Mouse (Mus musculus): ENCODE measurements around the gene Ldhal6b. TPM values are rescaled to one million over a fixed set of nuclear protein-coding genes. Genes with fewer than 3 reads are reported as not detected.

The Ldhal6b gene
- total and polyA plus RNA-seq, 2 experiments from 2014 or later, result not detected

- Histone ChIP-seq H3K4me2 (ENCODE audit: low read depth, low read length) (no peak overlapping the region), H3K27ac (ENCODE audit: low read depth) (no peak overlapping the region), H3K9ac (replicated peaks; ENCODE audit: low read depth, low read length) (no peak overlapping the region), H3K36me3 (replicated peaks; ENCODE audit: control insufficient read depth, insufficient read depth, low read length) (no peaks in the 10 kb centered on the region), H3K4me1 (ENCODE audit: control insufficient read depth, insufficient read depth) (no peaks in the 10 kb centered on the region), H3K9me3 (replicated peaks; ENCODE audit: control insufficient read depth, low read length) (no peaks in the 10 kb centered on the region), H3K4me3 (ENCODE audit: low read depth, low read length) (no peak overlapping the region), H3K27me3 (ENCODE audit: control insufficient read depth, insufficient read depth, low read length) (no peaks in the 10 kb centered on the region)
- TF ChIP-seq EP300 (IDR thresholded peaks at IDR 0.05; ENCODE audit: low read depth) (no peak), CTCF (IDR thresholded peaks at IDR 0.05; ENCODE audit: low read depth) (no peak)
- no peak for ATAC-seq (ENCODE audit: insufficient read depth, low read depth)
- DNase-seq (ENCODE audit: low spot score), result no peak
- WGBS, result 29% methylated on average over 7 of the region's 7 CpGs
Observed at GRCm38 (mm10) chr17:5377930-5378310, 40.6 kb downstream of the Ldhal6b start.

GRCm38 (mm10) chr17:5377151-5377929 lies 41.2 kb downstream of the Ldhal6b start:
- TF ChIP-seq CTCF (IDR thresholded peaks at IDR 0.05; ENCODE audit: low read depth), result no peak
- TF ChIP-seq EP300 (IDR thresholded peaks at IDR 0.05; ENCODE audit: low read depth), result no peak
- no peak for ATAC-seq (ENCODE audit: insufficient read depth, low read depth)
- Histone ChIP-seq H3K4me2 (ENCODE audit: low read depth, low read length) (no peak overlapping the region), H3K9me3 (replicated peaks; ENCODE audit: control insufficient read depth, low read length) (no peaks in the 10 kb centered on the region), H3K9ac (replicated peaks; ENCODE audit: low read depth, low read length) (no peak overlapping the region), H3K4me1 (ENCODE audit: control insufficient read depth, insufficient read depth) (no peaks in the 10 kb centered on the region), H3K27me3 (ENCODE audit: control insufficient read depth, insufficient read depth, low read length) (no peaks in the 10 kb centered on the region), H3K36me3 (replicated peaks; ENCODE audit: control insufficient read depth, insufficient read depth, low read length) (no peaks in the 10 kb centered on the region), H3K27ac (ENCODE audit: low read depth) (no peak overlapping the region), H3K4me3 (ENCODE audit: low read depth, low read length) (no peak overlapping the region)
- 39% methylated on average over 11 of the region's 11 CpGs for WGBS
- no peak for DNase-seq (ENCODE audit: low spot score)

- 70% methylated on average over 8 of the region's 8 CpGs for WGBS
- TF ChIP-seq CTCF (IDR thresholded peaks at IDR 0.05; ENCODE audit: low read depth) (no peak), EP300 (IDR thresholded peaks at IDR 0.05; ENCODE audit: low read depth) (no peak)
- H3K36me3 ChIP-seq (replicated peaks; ENCODE audit: control insufficient read depth, insufficient read depth, low read length), result no peaks in the 10 kb centered on the region
- H3K27ac ChIP-seq (ENCODE audit: low read depth), result no peak overlapping the region
- DNase-seq (ENCODE audit: low spot score) (no peak), ATAC-seq (ENCODE audit: insufficient read depth, low read depth) (no peak)
- no peak overlapping the region for H3K4me2 ChIP-seq (ENCODE audit: low read depth, low read length)
- no peak overlapping the region for H3K9ac ChIP-seq (replicated peaks; ENCODE audit: low read depth, low read length)
- peaks cover 16% of the 10 kb centered on the region for H3K4me1 ChIP-seq (ENCODE audit: control insufficient read depth, insufficient read depth)
- no peaks in the 10 kb centered on the region for H3K9me3 ChIP-seq (replicated peaks; ENCODE audit: control insufficient read depth, low read length)
- no peaks in the 10 kb centered on the region for H3K27me3 ChIP-seq (ENCODE audit: control insufficient read depth, insufficient read depth, low read length)
- H3K4me3 ChIP-seq (ENCODE audit: low read depth, low read length), result no peak overlapping the region
Observed at GRCm38 (mm10) chr17:5372951-5373350, 45.6 kb downstream of the Ldhal6b start.

GRCm38 (mm10) chr17:5371521-5371920 lies 47.0 kb downstream of the Ldhal6b start:
- Histone ChIP-seq H3K9ac (replicated peaks; ENCODE audit: low read depth, low read length) (no peak overlapping the region), H3K4me1 (ENCODE audit: control insufficient read depth, insufficient read depth) (peaks cover 16% of the 10 kb centered on the region), H3K4me2 (ENCODE audit: low read depth, low read length) (no peak overlapping the region), H3K36me3 (replicated peaks; ENCODE audit: control insufficient read depth, insufficient read depth, low read length) (no peaks in the 10 kb centered on the region), H3K9me3 (replicated peaks; ENCODE audit: control insufficient read depth, low read length) (no peaks in the 10 kb centered on the region), H3K4me3 (ENCODE audit: low read depth, low read length) (no peak overlapping the region), H3K27me3 (ENCODE audit: control insufficient read depth, insufficient read depth, low read length) (no peaks in the 10 kb centered on the region), H3K27ac (ENCODE audit: low read depth) (0 out of 2 replicates have a peak overlapping the region, but pooled peaks have one; percentile 30)
- TF ChIP-seq CTCF (IDR thresholded peaks at IDR 0.05; ENCODE audit: low read depth) (no peak), EP300 (IDR thresholded peaks at IDR 0.05; ENCODE audit: low read depth) (no peak)
- peak; percentile 29 for DNase-seq (ENCODE audit: low spot score)
- WGBS, result 14% methylated on average over 7 of the region's 7 CpGs
- peak; percentile 63; the same call in 1 of the 2 replicates for ATAC-seq (ENCODE audit: insufficient read depth, low read depth)

- ATAC-seq (ENCODE audit: insufficient read depth, low read depth) (peak; percentile 55; the same call in 1 of the 2 replicates), DNase-seq (ENCODE audit: low spot score) (no peak)
- Histone ChIP-seq H3K27ac (ENCODE audit: low read depth) (no peak overlapping the region), H3K4me2 (ENCODE audit: low read depth, low read length) (no peak overlapping the region), H3K4me1 (ENCODE audit: control insufficient read depth, insufficient read depth) (peaks cover 16% of the 10 kb centered on the region), H3K36me3 (replicated peaks; ENCODE audit: control insufficient read depth, insufficient read depth, low read length) (no peaks in the 10 kb centered on the region), H3K9ac (replicated peaks; ENCODE audit: low read depth, low read length) (no peak overlapping the region), H3K9me3 (replicated peaks; ENCODE audit: control insufficient read depth, low read length) (no peaks in the 10 kb centered on the region), H3K27me3 (ENCODE audit: control insufficient read depth, insufficient read depth, low read length) (no peaks in the 10 kb centered on the region), H3K4me3 (ENCODE audit: low read depth, low read length) (no peak overlapping the region)
- TF ChIP-seq EP300 (IDR thresholded peaks at IDR 0.05; ENCODE audit: low read depth) (no peak), CTCF (IDR thresholded peaks at IDR 0.05; ENCODE audit: low read depth) (no peak)
- 19% methylated on average over 4 of the region's 4 CpGs for WGBS
Observed at GRCm38 (mm10) chr17:5371032-5371431, 47.5 kb downstream of the Ldhal6b start.

Small RNAs within 50 kb of the gene (microRNA-seq; reads per million reads assigned to microRNA genes)
- not detected for gene Gm22475

Other genes with a start within 250 kb of the Ldhal6b start
- 81.7 and 106 TPM in 2 replicates for gene Tmem242, start 21.5 kb upstream of the Ldhal6b start, total RNA-seq (2014; rRNA removed; ENCODE audit: low replicate concordance)
- gene Tmem242, start 21.5 kb upstream of the Ldhal6b start, polyA plus RNA-seq (2015; fragmentation: Nextera tagmentation; extraction: Ambion mirVana), result 150 and 160 TPM in 2 replicates
- gene Zdhhc14, start 73.8 kb upstream of the Ldhal6b start, total RNA-seq (2014; rRNA removed; ENCODE audit: low replicate concordance), result 4.3 and 5.2 TPM in 2 replicates
- gene Zdhhc14, start 73.8 kb upstream of the Ldhal6b start, polyA plus RNA-seq (2015; fragmentation: Nextera tagmentation; extraction: Ambion mirVana), result 0.74 and 0.93 TPM in 2 replicates

Data from heart, postnatal 0 days (tissue).